Mouse (Mus musculus) limb, embryonic 12.5 days (tissue): ENCODE data around the gene Cish. TPM values are rescaled to one million over a fixed set of nuclear protein-coding genes. Genes with fewer than 3 reads are reported as not detected.

Source experiments
- ATAC-seq: fragments of 200-750 bp; cut with Nextera tagmentation; 2 replicates; pipeline ENCODE4 v1.8.0; 2017; ENCODE audit warnings: low read depth, moderate TSS enrichment; ENCODE audit not compliant: insufficient number of reproducible peaks, insufficient read depth, low FRiP score, low TSS enrichment
- H3K27ac ChIP-seq: fragments of 300-500 bp; sonication (generic); 2 replicates; pipeline ENCODE4 v1.5.1; 2016; ENCODE audit warnings: mild to moderate bottlenecking, moderate library complexity
- H3K27me3 ChIP-seq: fragments of 300-500 bp; sonication (generic); 2 replicates; pipeline ENCODE4 v1.6.1; 2016; ENCODE audit warnings: mild to moderate bottlenecking, moderate library complexity
- H3K36me3 ChIP-seq: fragments of 300-500 bp; sonication (generic); 2 replicates; pipeline ENCODE4 v1.6.1; 2016; ENCODE audit warnings: mild to moderate bottlenecking, moderate library complexity
- H3K4me1 ChIP-seq: fragments of 300-500 bp; sonication (generic); replicated peaks from 2 replicates; pipeline ENCODE4 v1.6.1; 2016
- H3K4me2 ChIP-seq: fragments of 300-500 bp; sonication (generic); 2 replicates; pipeline ENCODE4 v1.6.1; 2016; ENCODE audit warnings: mild to moderate bottlenecking, moderate library complexity
- H3K4me3 ChIP-seq: fragments of 300-500 bp; sonication (generic); replicated peaks from 2 replicates; pipeline ENCODE4 v1.5.1; 2016; ENCODE audit warnings: mild to moderate bottlenecking
- H3K9ac ChIP-seq: fragments of 300-500 bp; sonication (generic); replicated peaks from 2 replicates; pipeline ENCODE4 v1.6.1; 2016; ENCODE audit warnings: mild to moderate bottlenecking, moderate library complexity
- H3K9me3 ChIP-seq: fragments of 300-500 bp; sonication (generic); 2 replicates; pipeline ENCODE4 v1.6.1; 2016; ENCODE audit warnings: mild to moderate bottlenecking, moderate library complexity
- WGBS: fragments of 180-500 bp; shearing (Covaris S2); methylation state at CpG from one replicate; pipeline ENCODE4 v1.1.7; 2016; 5-methylcytosine and 5-hydroxymethylcytosine counted together
- polyA plus RNA-seq: library from polyadenylated mRNA; unstranded; fragments of >200 nt; fragmentation: Nextera tagmentation; extraction: Ambion mirVana; gene quantifications from 2 replicates; pipeline ENCODE4 v1.2.1, GENCODE M21; 2016

Gene Cish
- polyA plus RNA-seq, 1 experiment from 2014 or later: 4.2 TPM

- no peak overlapping the region for H3K4me2 ChIP-seq
- no peak overlapping the region for H3K4me3 ChIP-seq
Measured at GRCm38 (mm10) chr9:107324799-107325561, 29.2 kb downstream of the Cish start.

GRCm38 (mm10) chr9:107325904-107326303 lies 30.1 kb downstream of the Cish start:
- Histone ChIP-seq H3K4me3 (no peak overlapping the region), H3K4me1 (no peaks in the 10 kb centered on the region), H3K27me3 (no peaks in the 10 kb centered on the region; the same call in none of the 2 replicates), H3K9me3 (no peaks in the 10 kb centered on the region), H3K27ac (no peak overlapping the region), H3K9ac (no peak overlapping the region), H3K4me2 (no peak overlapping the region), H3K36me3 (peaks cover 12% of the 10 kb centered on the region)
- WGBS: 85% methylated on average over 7 of the region's 7 CpGs
- no peak for ATAC-seq

More at GRCm38 (mm10) chr9:107324799-107325561, 29.2 kb downstream of the Cish start:
- WGBS: 66% methylated on average over 4 of the region's 4 CpGs
- Histone ChIP-seq H3K4me1 (no peaks in the 10 kb centered on the region), H3K27ac (no peak overlapping the region), H3K9me3 (no peaks in the 10 kb centered on the region), H3K36me3 (peaks cover 12% of the 10 kb centered on the region), H3K27me3 (no peaks in the 10 kb centered on the region; the same call in none of the 2 replicates), H3K9ac (no peak overlapping the region)
- ATAC-seq: no peak

GRCm38 (mm10) chr9:107327879-107328620 lies 32.2 kb downstream of the Cish start:
- no peaks in the 10 kb centered on the region; the same call in 1 of the 2 replicates for H3K27me3 ChIP-seq

GRCm38 (mm10) chr9:107330791-107331190 lies 35.0 kb downstream of the Cish start:
- no peak for ATAC-seq
- no peak overlapping the region for H3K27ac ChIP-seq
- H3K9me3 ChIP-seq: no peaks in the 10 kb centered on the region
- no peaks in the 10 kb centered on the region; the same call in 1 of the 2 replicates for H3K27me3 ChIP-seq
- H3K4me1 ChIP-seq: no peaks in the 10 kb centered on the region
- H3K4me2 ChIP-seq: no peak overlapping the region
- H3K4me3 ChIP-seq: no peak overlapping the region
- WGBS: 81% methylated on average over 6 of the region's 6 CpGs
- H3K36me3 ChIP-seq: peaks cover 35% of the 10 kb centered on the region
- no peak overlapping the region for H3K9ac ChIP-seq

More at GRCm38 (mm10) chr9:107327879-107328620, 32.2 kb downstream of the Cish start:
- no peaks in the 10 kb centered on the region for H3K9me3 ChIP-seq
- 87% methylated on average over 16 of the region's 16 CpGs for WGBS
- H3K4me1 ChIP-seq: no peaks in the 10 kb centered on the region
- H3K4me2 ChIP-seq: no peak overlapping the region
- ATAC-seq: no peak
- H3K4me3 ChIP-seq: no peak overlapping the region
- no peak overlapping the region for H3K9ac ChIP-seq
- peaks cover 24% of the 10 kb centered on the region for H3K36me3 ChIP-seq
- H3K27ac ChIP-seq: no peak overlapping the region

- ATAC-seq: no peak
- Histone ChIP-seq H3K36me3 (peaks cover 26% of the 10 kb centered on the region), H3K9ac (no peak overlapping the region), H3K4me2 (no peak overlapping the region), H3K4me1 (peaks cover 10% of the 10 kb centered on the region), H3K9me3 (no peaks in the 10 kb centered on the region), H3K27ac (no peak overlapping the region), H3K27me3 (no peaks in the 10 kb centered on the region), H3K4me3 (no peak overlapping the region)
- 46% methylated on average over 2 of the region's 2 CpGs for WGBS
Measured at GRCm38 (mm10) chr9:107333686-107334085, 37.9 kb downstream of the Cish start.

GRCm38 (mm10) chr9:107334356-107334755 lies 38.5 kb downstream of the Cish start:
- H3K4me1 ChIP-seq: peaks cover 14% of the 10 kb centered on the region
- H3K27ac ChIP-seq: no peak overlapping the region
- H3K9ac ChIP-seq: no peak overlapping the region
- no peaks in the 10 kb centered on the region for H3K9me3 ChIP-seq
- no peak for ATAC-seq
- no peaks in the 10 kb centered on the region for H3K27me3 ChIP-seq
- H3K36me3 ChIP-seq: peaks cover 23% of the 10 kb centered on the region
- H3K4me3 ChIP-seq: no peak overlapping the region
- WGBS: 81% methylated on average over 6 of the region's 6 CpGs
- no peak overlapping the region for H3K4me2 ChIP-seq

GRCm38 (mm10) chr9:107335046-107335445 lies 39.2 kb downstream of the Cish start:
- ATAC-seq: no peak
- no peak overlapping the region for H3K27ac ChIP-seq
- no peaks in the 10 kb centered on the region for H3K9me3 ChIP-seq
- peaks cover 23% of the 10 kb centered on the region for H3K36me3 ChIP-seq
- H3K4me2 ChIP-seq: no peak overlapping the region
- no peak overlapping the region for H3K4me3 ChIP-seq
- H3K4me1 ChIP-seq: peaks cover 14% of the 10 kb centered on the region
- no peaks in the 10 kb centered on the region for H3K27me3 ChIP-seq
- 84% methylated on average over 5 of the region's 5 CpGs for WGBS
- no peak overlapping the region for H3K9ac ChIP-seq

GRCm38 (mm10) chr9:107335909-107336308 lies 40.1 kb downstream of the Cish start:
- no peak overlapping the region for H3K27ac ChIP-seq
- H3K27me3 ChIP-seq: peaks cover 1% of the 10 kb centered on the region; the same call in 1 of the 2 replicates
- ATAC-seq: no peak
- H3K36me3 ChIP-seq: peaks cover 23% of the 10 kb centered on the region
- no peak overlapping the region for H3K4me2 ChIP-seq
- WGBS: 10% methylated on average over 5 of the region's 5 CpGs
- no peak overlapping the region for H3K4me3 ChIP-seq
- H3K9ac ChIP-seq: no peak overlapping the region
- peaks cover 16% of the 10 kb centered on the region for H3K4me1 ChIP-seq
- no peaks in the 10 kb centered on the region for H3K9me3 ChIP-seq

- no peak for ATAC-seq
Measured at GRCm38 (mm10) chr9:107336386-107336785, 40.6 kb downstream of the Cish start.

GRCm38 (mm10) chr9:107338172-107338883 lies 42.5 kb downstream of the Cish start, which contains the start of gene Hemk1:
Gene Hemk1 (minus strand): TSS chr9:107338350.
- H3K27ac ChIP-seq: no peak within 1 kb of the TSS
- peak; percentile 57 for ATAC-seq
- peaks cover 18% of the 10 kb centered on the region for H3K4me1 ChIP-seq
- WGBS: 5% methylated on average over 30 of the region's 30 CpGs
- peaks cover 8% of the 10 kb centered on the region for H3K36me3 ChIP-seq
- H3K9ac ChIP-seq: peak within 1 kb of the TSS; percentile 69
- H3K27me3 ChIP-seq: peaks cover 24% of the 10 kb centered on the region
- H3K9me3 ChIP-seq: no peaks in the 10 kb centered on the region
- peak within 1 kb of the TSS; percentile 86 for H3K4me2 ChIP-seq
- peak within 1 kb of the TSS; percentile 60 for H3K4me3 ChIP-seq

More at GRCm38 (mm10) chr9:107336386-107336785, 40.6 kb downstream of the Cish start:
- Histone ChIP-seq H3K9me3 (no peaks in the 10 kb centered on the region), H3K9ac (no peak overlapping the region), H3K27ac (no peak overlapping the region), H3K4me3 (no peak overlapping the region), H3K4me2 (no peak overlapping the region), H3K27me3 (peaks cover 6% of the 10 kb centered on the region; the same call in 1 of the 2 replicates), H3K36me3 (peaks cover 23% of the 10 kb centered on the region), H3K4me1 (peaks cover 18% of the 10 kb centered on the region)
- WGBS: 89% methylated on average over 6 of the region's 6 CpGs
